In the genomic region with DNA sequence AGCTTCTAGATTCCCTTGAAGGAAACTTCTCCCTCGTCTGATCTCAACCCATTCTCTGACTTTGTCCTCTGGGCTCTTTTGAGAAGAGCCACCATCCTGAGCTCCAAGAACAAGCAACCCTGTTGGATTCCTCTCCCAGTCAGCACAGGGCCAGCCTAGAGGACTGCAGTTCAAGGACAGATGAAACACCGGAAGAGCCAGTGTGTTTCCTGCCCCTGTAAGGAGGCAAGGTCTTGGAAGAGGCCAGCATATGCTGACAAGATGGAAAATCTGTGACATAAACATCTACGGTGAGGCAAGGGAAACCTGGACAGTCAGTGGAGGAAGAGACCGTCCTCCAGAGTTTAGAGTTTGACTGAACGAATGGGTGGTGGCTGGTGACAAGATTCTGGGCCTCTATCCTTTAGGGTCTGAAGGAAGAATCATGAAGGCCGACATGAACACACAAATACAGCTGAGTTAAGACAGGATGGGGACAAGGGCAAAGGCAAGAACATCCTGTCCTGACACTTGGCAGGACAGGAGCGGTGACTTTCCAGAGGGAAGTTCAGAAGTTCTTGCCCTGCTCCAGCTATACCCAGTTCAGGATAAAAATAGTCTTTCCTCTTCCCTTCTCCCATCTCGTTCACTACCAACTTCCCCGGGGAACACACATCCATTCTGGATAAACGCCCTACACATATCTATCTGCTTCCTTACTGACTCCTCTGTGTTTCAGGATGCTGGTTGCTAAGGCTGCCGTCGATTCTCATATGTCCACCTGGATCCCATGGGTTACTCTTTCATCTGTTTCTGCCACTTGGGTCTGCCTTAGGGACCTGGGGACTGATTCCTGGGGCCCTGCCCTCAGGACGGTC, we compare ENCODE assay signal across 14 mouse cellular contexts. TPM values are rescaled to one million over a fixed set of nuclear protein-coding genes. Genes with fewer than 3 reads are reported as not detected.
DNase-seq lines count a peak whose midpoint lies in the region; ATAC-seq and TF ChIP-seq lines count a peak whose summit lies in the region.
"Had no signal": no experiment of that assay in that cellular context is flagged by ENCODE, and none has a peak within 500 bp of the region (broad histone marks: within the 10 kb centered on the region; RNA-seq: fewer than 3 reads in every experiment).

No protein-coding gene starts in this region.

- no peak for ATAC-seq in kidney, embryonic 14.5 days (ENCODE audit: low FRiP score, low TSS enrichment)
- ATAC-seq in liver, embryonic 16.5 days (ENCODE audit: low read depth): peak; percentile 39
- ATAC-seq: forebrain, embryonic 16.5 days; hindbrain, postnatal 0 days had no signal

- H3K27me3 ChIP-seq in liver, adult 2 months (ENCODE audit: control insufficient read depth, insufficient read depth, low read length): no peaks in the 10 kb centered on the region
- no peaks in the 10 kb centered on the region for H3K27me3 ChIP-seq in kidney, embryonic 14.5 days (ENCODE audit: control insufficient read depth, insufficient read depth, low read length)
- peaks cover 4% of the 10 kb centered on the region; the same call in 1 of the 2 replicates for H3K27me3 ChIP-seq in liver, embryonic 16.5 days (ENCODE audit: control insufficient read depth, insufficient read depth, low read depth, low read length)
- H3K27me3 ChIP-seq: limb, embryonic 13.5 days had no signal

- H3K9me3 ChIP-seq in kidney, embryonic 14.5 days (ENCODE audit: control insufficient read depth, low read length): no peaks in the 10 kb centered on the region
- H3K9me3 ChIP-seq in liver, embryonic 16.5 days (replicated peaks; ENCODE audit: control insufficient read depth, low read length): no peaks in the 10 kb centered on the region
- H3K9me3 ChIP-seq: G1E; limb, embryonic 13.5 days had no signal

- H3K4me3 ChIP-seq in liver, adult 2 months (ENCODE audit: insufficient read depth, low read depth, low read length): no peak overlapping the region
- no peak overlapping the region for H3K4me3 ChIP-seq in kidney, embryonic 14.5 days (ENCODE audit: low read length)
- no peak overlapping the region for H3K4me3 ChIP-seq in liver, embryonic 16.5 days (ENCODE audit: low read depth, low read length)
- H3K4me3 ChIP-seq: limb, embryonic 13.5 days had no signal

- no peaks in the 10 kb centered on the region for H3K36me3 ChIP-seq in liver, adult 2 months (ENCODE audit: control insufficient read depth, insufficient read depth, low read length)
- no peaks in the 10 kb centered on the region for H3K36me3 ChIP-seq in kidney, embryonic 14.5 days (ENCODE audit: control insufficient read depth, insufficient read depth, low read length)
- no peaks in the 10 kb centered on the region for H3K36me3 ChIP-seq in liver, embryonic 16.5 days (ENCODE audit: control insufficient read depth, insufficient read depth)
- H3K36me3 ChIP-seq: G1E; limb, embryonic 13.5 days had no signal

- no peaks in the 10 kb centered on the region for H3K79me2 ChIP-seq in liver, adult 2 months (ENCODE audit: control insufficient read depth, insufficient read depth, low read length)

- no peak overlapping the region for H3K4me2 ChIP-seq in kidney, embryonic 14.5 days (replicated peaks; ENCODE audit: low read depth, low read length)
- no peak overlapping the region for H3K4me2 ChIP-seq in liver, embryonic 16.5 days (ENCODE audit: low read depth, low read length)
- H3K4me2 ChIP-seq: limb, embryonic 13.5 days; midbrain, embryonic 11.5 days had no signal

- WGBS in liver, adult 2 months: 69% methylated on average over 13 of the region's 13 CpGs
- WGBS in kidney, embryonic 14.5 days: 82% methylated on average over 13 of the region's 13 CpGs
- 62% methylated on average over 13 of the region's 13 CpGs for WGBS in liver, embryonic 16.5 days (ENCODE audit: insufficient replicate concordance)

- no peak for TF ChIP-seq CTCF in liver, adult 2 months (IDR thresholded peaks at IDR 0.05; ENCODE audit: low read depth, low read length)

- peak overlapping the region; percentile 85 for H3K27ac ChIP-seq in liver, adult 2 months (replicated peaks; ENCODE audit: insufficient read depth, low read depth, low read length)
- peak overlapping the region; percentile 14; the same call in 1 of the 2 replicates for H3K27ac ChIP-seq in kidney, embryonic 14.5 days (ENCODE audit: low read depth, low read length)
- no peak overlapping the region for H3K27ac ChIP-seq in liver, embryonic 16.5 days (ENCODE audit: low read length)
- H3K27ac ChIP-seq: hindbrain, postnatal 0 days; limb, embryonic 13.5 days had no signal

- H3K9ac ChIP-seq in liver, adult 2 months (ENCODE audit: low read depth, low read length): 0 out of 2 replicates have a peak overlapping the region, but pooled peaks have one; percentile 30
- no peak overlapping the region for H3K9ac ChIP-seq in kidney, embryonic 14.5 days (ENCODE audit: low read depth, low read length)
- no peak overlapping the region for H3K9ac ChIP-seq in liver, embryonic 16.5 days (ENCODE audit: low read depth, low read length)
- H3K9ac ChIP-seq: limb, embryonic 13.5 days had no signal

- 0 out of 2 replicates have a peak, but pooled peaks cover 3% of the 10 kb centered on the region for H3K4me1 ChIP-seq in liver, adult 2 months (ENCODE audit: control insufficient read depth, insufficient read depth, low read length)
- peaks cover 7% of the 10 kb centered on the region for H3K4me1 ChIP-seq in kidney, embryonic 14.5 days (ENCODE audit: control insufficient read depth, insufficient read depth, low read length)
- H3K4me1 ChIP-seq in liver, embryonic 16.5 days (ENCODE audit: control insufficient read depth, low read depth, low read length): peaks cover 3% of the 10 kb centered on the region; the same call in 1 of the 2 replicates

- peak; percentile 32 for DNase-seq in adrenal gland, adult 2 months
- no peak for DNase-seq in adrenal gland, postnatal 14 days
- no peak for DNase-seq in liver, adult 2 months (ENCODE audit: extremely low read depth, low read depth, low spot score)
- DNase-seq in liver: no peak
- no peak for DNase-seq in layer of hippocampus, postnatal 25 days (ENCODE audit: extremely low spot score in 1 of 2, low spot score in 1 of 2)
- DNase-seq in urinary bladder, postnatal 14 days (ENCODE audit: low spot score): no peak
- DNase-seq: cerebellum, postnatal 36 days had no signal

- no peak for TF ChIP-seq POLR2A in liver, adult 2 months (IDR thresholded peaks at IDR 0.05; ENCODE audit: extremely low read depth, insufficient read depth, low read length)

RNA-seq across cellular contexts. Expression of gene Lck, which starts 1.0 kb away (rescaled TPM):
- total RNA-seq in adrenal gland, adult 2 months (2021): 1 to 10 TPM; 3.2 to 4.1 TPM
- 1.2 and 1.7 TPM in 2 replicates for polyA plus RNA-seq in adrenal gland, adult 2 months (2012; rRNA removed)
- total RNA-seq in adrenal gland, postnatal 14 days (2021): 5.0 and 26.2 TPM in 2 replicates
- 0.92 and 1.1 TPM in 2 replicates for total RNA-seq in liver, adult 2 months (2014; rRNA removed)
- 1.7 and 1.9 TPM in 2 replicates for polyA plus RNA-seq in liver, adult 2 months (2012; rRNA removed)
- 11.4 and 14.1 TPM in 2 replicates for polyA plus RNA-seq in kidney, embryonic 14.5 days (2014; fragmentation: Nextera tagmentation; extraction: Ambion mirVana)
- 3.1 and 3.2 TPM in 2 replicates for polyA plus RNA-seq in liver, embryonic 16.5 days (2015; fragmentation: Nextera tagmentation; extraction: Ambion mirVana)
- 1 to 10 TPM; 3.3 to 3.5 TPM for total RNA-seq in layer of hippocampus, postnatal 25 days (2021)

RNA-seq across cellular contexts. Expression of gene Fam167b, which starts 5.9 kb away (rescaled TPM):
- total RNA-seq in adrenal gland, adult 2 months (2021): 10 to 100 TPM; 29.6 to 31.1 TPM
- polyA plus RNA-seq in adrenal gland, adult 2 months (2012; rRNA removed): 53.7 and 75.5 TPM in 2 replicates
- total RNA-seq in adrenal gland, postnatal 14 days (2021): 30.6 and 32.3 TPM in 2 replicates
- total RNA-seq in liver, adult 2 months (2014; rRNA removed): 11.8 and 14.4 TPM in 2 replicates
- polyA plus RNA-seq in liver, adult 2 months (2012; rRNA removed): 17.5 and 20.3 TPM in 2 replicates
- polyA plus RNA-seq in kidney, embryonic 14.5 days (2014; fragmentation: Nextera tagmentation; extraction: Ambion mirVana): 17.7 and 19.7 TPM in 2 replicates
- polyA plus RNA-seq in liver, embryonic 16.5 days (2015; fragmentation: Nextera tagmentation; extraction: Ambion mirVana): 6.9 and 7.5 TPM in 2 replicates
- under 1 TPM in 1 of 2 experiments, not detected in 1; 0.81 TPM for total RNA-seq in layer of hippocampus, postnatal 25 days (2021)
- total RNA-seq: G1E; hindbrain, postnatal 0 days had no signal
- polyA plus RNA-seq: G1E had no signal

RNA-seq across cellular contexts. Expression of gene Eif3i, which starts 28.0 kb away (rescaled TPM):
- total RNA-seq in adrenal gland, adult 2 months (2021): 100 to 1,000 TPM; 171 to 194 TPM
- 147 and 171 TPM in 2 replicates for polyA plus RNA-seq in adrenal gland, adult 2 months (2012; rRNA removed)
- 175 and 187 TPM in 2 replicates for total RNA-seq in adrenal gland, postnatal 14 days (2021)
- total RNA-seq in liver, adult 2 months (2014; rRNA removed): 170 and 204 TPM in 2 replicates
- polyA plus RNA-seq in liver, adult 2 months (2012; rRNA removed): 186 and 205 TPM in 2 replicates
- polyA plus RNA-seq in kidney, embryonic 14.5 days (2014; fragmentation: Nextera tagmentation; extraction: Ambion mirVana): 340 and 401 TPM in 2 replicates
- 133 and 142 TPM in 2 replicates for polyA plus RNA-seq in liver, embryonic 16.5 days (2015; fragmentation: Nextera tagmentation; extraction: Ambion mirVana)
- total RNA-seq in layer of hippocampus, postnatal 25 days (2021): 100 to 1,000 TPM; 128 TPM

RNA-seq across cellular contexts. Expression of gene Tmem234, which starts 28.0 kb away (rescaled TPM):
- 100 to 1,000 TPM in 1 of 2 experiments, 10 to 100 TPM in 1; 90.9 to 100 TPM for total RNA-seq in adrenal gland, adult 2 months (2021)
- polyA plus RNA-seq in adrenal gland, adult 2 months (2012; rRNA removed): 108 and 125 TPM in 2 replicates
- 82.6 and 89.8 TPM in 2 replicates for total RNA-seq in adrenal gland, postnatal 14 days (2021)
- 65.6 and 67.5 TPM in 2 replicates for total RNA-seq in liver, adult 2 months (2014; rRNA removed)
- polyA plus RNA-seq in liver, adult 2 months (2012; rRNA removed): 75.8 and 93.6 TPM in 2 replicates
- polyA plus RNA-seq in kidney, embryonic 14.5 days (2014; fragmentation: Nextera tagmentation; extraction: Ambion mirVana): 213 and 219 TPM in 2 replicates
- polyA plus RNA-seq in liver, embryonic 16.5 days (2015; fragmentation: Nextera tagmentation; extraction: Ambion mirVana): 104 and 106 TPM in 2 replicates
- 10 to 100 TPM; 78.8 to 80.7 TPM for total RNA-seq in layer of hippocampus, postnatal 25 days (2021)

RNA-seq across cellular contexts. Expression of gene Hdac1, which starts 30.0 kb away (rescaled TPM):
- total RNA-seq in adrenal gland, adult 2 months (2021): 10 to 100 TPM; 44.4 to 53.9 TPM
- 17.2 and 18.4 TPM in 2 replicates for polyA plus RNA-seq in adrenal gland, adult 2 months (2012; rRNA removed)
- 55.7 and 59.5 TPM in 2 replicates for total RNA-seq in adrenal gland, postnatal 14 days (2021)
- 16.8 and 20.5 TPM in 2 replicates for total RNA-seq in liver, adult 2 months (2014; rRNA removed)
- polyA plus RNA-seq in liver, adult 2 months (2012; rRNA removed): 15.8 and 18.1 TPM in 2 replicates
- 245 and 265 TPM in 2 replicates for polyA plus RNA-seq in kidney, embryonic 14.5 days (2014; fragmentation: Nextera tagmentation; extraction: Ambion mirVana)
- 82.1 and 89.8 TPM in 2 replicates for polyA plus RNA-seq in liver, embryonic 16.5 days (2015; fragmentation: Nextera tagmentation; extraction: Ambion mirVana)
- total RNA-seq in layer of hippocampus, postnatal 25 days (2021): 10 to 100 TPM; 37.0 to 48.7 TPM
